Mouse (Mus musculus): ENCODE results near the gene Atic.

The Atic gene

DNA sequence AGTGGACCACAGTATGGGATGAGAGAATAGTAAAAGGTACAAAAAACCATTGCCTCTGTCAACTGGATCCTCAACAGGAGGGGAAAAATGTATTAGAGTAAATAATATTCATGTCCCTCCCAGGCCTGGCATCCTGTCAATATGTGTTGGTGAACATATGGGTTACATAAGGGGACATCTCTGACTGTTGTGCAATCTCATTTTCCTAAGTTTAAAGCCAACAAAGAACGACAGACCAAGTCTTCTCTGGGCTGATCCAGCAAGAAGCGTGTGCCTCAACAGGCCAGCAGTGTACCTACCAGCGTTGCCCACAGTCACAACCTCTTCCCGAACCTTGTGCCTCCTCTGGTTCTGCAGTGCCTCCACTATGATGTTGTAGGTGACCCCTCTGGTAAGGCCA, 38.4 kb downstream of the Atic start:
- DNase-seq = no peak

- no peak for DNase-seq
These were observed 48.8 kb downstream of the Atic start for GRCm38 (mm10) chr1:71605751-71606150.

DNA sequence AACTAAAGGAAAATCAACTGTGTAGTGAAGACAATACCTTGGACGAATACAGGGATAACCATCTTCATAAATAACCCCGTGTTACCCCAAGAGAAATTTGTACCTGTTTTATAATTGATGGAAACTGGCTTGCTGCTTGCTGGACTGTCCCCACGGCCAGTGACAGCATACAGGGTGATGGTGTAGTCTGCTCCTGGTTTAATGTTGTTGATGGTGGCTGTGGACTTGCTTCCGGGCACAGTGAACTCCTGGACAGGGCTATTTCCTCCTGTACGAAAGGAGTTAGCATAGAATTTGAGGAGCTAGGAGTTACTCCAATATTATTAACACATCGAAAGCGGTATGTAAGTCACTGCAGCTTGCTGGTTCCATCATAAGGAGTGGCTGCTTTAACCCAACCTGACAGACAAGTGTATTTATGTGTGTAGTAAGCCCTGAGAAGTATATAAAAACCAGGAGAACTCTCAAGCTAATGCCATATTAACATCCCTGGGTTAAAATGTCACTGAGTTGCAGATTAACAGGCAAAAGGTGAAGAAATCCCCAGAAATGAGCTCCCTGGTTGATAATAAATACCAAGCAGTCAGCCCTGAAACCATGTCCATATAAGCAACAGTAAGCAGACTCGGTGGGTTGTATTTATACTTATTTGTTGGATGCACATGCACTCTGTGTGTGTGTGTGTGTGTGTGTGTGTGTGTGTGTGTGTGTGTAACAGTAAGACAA, 49.8 kb downstream of the Atic start:
- no peak for DNase-seq

- DNase-seq = no peak
These were observed 52.3 kb downstream of the Atic start for GRCm38 (mm10) chr1:71609057-71609775.

DNA sequence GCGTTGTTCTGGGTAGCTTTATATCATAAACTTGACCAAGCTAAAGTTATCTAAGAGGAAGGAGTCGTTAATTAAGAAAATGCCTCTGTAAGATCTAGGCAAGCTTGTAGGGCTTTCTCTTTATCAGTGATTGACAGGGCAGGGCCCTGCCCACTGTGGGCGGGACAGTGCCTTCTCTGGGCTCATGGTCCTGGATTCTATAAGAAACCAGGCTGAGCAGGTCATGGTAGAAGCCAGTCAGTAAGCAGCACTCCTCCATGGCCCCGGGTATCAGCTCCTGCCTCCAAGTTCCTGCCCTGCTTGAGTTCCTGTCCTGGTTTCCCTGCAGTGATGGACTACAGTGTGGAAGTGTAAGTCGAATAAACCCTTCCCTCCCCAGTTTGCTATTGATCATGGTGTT, 53.0 kb downstream of the Atic start:
- DNase-seq = no peak

DNA sequence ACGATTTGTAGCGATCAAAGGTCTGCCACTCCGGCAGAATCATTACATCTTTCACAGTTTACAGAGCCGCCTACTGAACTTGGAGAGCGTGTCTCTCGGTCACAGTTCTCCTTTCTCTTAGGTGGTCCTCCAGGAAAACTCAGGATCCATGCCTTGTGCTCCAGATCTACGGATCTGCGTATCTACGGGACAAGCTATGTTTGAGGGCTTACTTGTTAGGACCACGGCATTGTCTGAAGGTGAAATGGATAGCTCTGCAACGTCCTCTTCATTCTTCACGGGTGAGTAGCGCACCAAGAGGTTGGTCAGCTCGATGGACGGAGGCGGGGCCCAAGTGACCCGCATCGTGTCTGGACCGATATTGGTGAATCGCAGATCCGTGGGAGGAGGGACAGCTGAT, 55.3 kb downstream of the Atic start:
- no peak for DNase-seq

DNA sequence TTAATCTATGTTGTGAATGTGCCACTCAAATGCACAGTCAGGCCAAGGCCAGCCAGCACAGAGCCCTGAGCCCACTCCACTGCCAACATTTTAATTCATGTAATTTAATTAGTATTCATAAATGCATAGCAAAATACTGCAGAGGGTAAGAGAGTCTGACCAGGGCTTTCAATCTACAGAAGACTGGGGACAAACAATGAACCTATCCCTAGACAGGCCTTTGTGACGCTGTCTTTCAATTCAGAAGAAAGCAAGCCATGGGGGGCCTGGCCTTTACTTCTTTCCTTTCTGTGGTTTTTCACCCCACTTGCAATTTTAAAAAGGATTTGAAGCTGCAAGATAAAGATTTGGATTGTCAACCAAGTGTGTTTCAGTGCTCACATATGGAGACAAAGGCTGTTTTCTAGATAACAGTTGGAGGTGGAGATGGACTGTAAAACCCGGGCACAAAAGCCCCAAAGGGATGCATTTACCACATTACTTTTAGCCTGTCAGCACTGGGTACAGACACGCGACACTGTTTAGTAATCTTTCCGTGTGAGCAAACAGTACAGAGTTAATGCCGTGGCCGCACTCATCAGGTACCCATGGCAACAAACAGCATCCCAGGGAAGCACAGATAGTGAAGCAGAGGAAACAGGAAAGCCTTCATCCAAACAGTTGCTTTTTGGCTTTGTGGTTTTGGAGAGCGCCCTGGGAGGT, 57.7 kb downstream of the Atic start:
- no peak for DNase-seq

- no peak for DNase-seq
These were observed 64.6 kb downstream of the Atic start for GRCm38 (mm10) chr1:71621526-71621925.

DNA sequence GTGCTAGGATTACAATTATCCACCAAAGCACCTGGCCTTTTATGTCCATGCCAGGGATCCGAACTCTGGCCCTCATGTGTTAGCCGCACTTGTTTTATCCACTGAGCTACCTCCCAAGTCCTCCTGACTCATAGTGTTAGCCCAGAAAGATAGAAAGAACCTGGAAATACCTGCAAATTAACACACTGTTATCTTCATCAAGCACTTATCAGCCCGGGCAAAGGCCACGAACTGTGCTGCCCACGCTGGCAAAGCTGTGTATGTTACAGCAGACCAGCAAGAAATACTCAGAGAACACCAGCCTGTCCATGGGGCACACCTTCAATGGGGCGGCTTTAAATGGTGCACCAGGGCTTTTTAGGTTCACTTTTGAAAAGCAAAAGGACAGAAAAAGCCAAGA, 66.7 kb downstream of the Atic start:
- no peak for DNase-seq

All from spleen, adult 18-20 months (tissue).